Mouse (Mus musculus) CD4-positive, CD25-positive, alpha-beta regulatory T cell (primary cell): ENCODE data around the gene Mfsd11. TPM values are rescaled to one million over a fixed set of nuclear protein-coding genes. Genes with fewer than 3 reads are reported as not detected.

Experiments
- polyA plus RNA-seq: library from polyadenylated mRNA; unstranded; fragments of 100-300 nt; shearing (Covaris generic); gene quantifications from one replicate; pipeline ENCODE4 v1.2.1, GENCODE M21; 2017

The Mfsd11 gene
- polyA plus RNA-seq, result 24.5 TPM

GRCm38 (mm10) chr11:116852291-116852890 is at the start of gene Mfsd11:
Gene Mfsd11 (plus strand): TSS chr11:116852440.

DNA sequence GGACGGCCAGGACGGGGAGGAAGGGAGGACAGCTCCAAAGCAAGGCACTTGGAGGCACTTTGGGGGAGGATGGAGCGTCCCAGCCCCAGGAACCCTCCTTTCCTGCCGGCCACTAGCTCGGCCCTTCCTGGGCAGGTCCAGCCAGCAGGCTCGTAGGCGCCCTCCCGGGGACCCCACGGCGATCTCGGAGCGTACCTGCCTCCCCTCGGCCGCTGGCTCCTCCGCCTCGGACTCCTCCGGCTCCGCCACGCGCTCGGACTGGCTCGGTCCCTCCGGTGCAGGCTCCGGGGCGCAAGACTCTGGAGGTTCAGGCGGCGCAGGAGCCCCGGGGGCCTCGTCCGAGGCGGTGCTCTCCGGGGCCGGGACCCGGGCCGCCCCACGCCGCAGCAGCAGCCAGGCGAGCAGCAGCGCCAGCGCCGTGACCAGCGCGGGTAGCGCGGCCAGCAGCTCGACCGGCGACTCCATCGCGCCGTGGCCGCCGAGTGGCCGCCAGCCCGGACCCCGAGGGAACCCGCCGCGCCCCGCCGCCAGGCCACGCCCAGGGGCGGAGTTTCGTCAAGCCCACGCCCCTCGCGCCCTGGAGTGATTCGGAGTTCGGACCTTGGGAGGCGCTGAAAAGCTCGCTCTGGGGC is 24.6 kb upstream of the Mfsd11 start, which contains the start of gene Mxra7:
Gene Mxra7, minus strand, starts transcription at position 513 of the 632 bp plus-strand sequence.

GRCm38 (mm10) chr11:116843261-116844233 is 8.7 kb upstream of the Mfsd11 start, which contains the start of the genes Mettl23 and Jmjd6:
Gene Mettl23 (plus strand): TSS chr11:116843278.
Gene Jmjd6 (minus strand): TSS chr11:116843449.

DNA sequence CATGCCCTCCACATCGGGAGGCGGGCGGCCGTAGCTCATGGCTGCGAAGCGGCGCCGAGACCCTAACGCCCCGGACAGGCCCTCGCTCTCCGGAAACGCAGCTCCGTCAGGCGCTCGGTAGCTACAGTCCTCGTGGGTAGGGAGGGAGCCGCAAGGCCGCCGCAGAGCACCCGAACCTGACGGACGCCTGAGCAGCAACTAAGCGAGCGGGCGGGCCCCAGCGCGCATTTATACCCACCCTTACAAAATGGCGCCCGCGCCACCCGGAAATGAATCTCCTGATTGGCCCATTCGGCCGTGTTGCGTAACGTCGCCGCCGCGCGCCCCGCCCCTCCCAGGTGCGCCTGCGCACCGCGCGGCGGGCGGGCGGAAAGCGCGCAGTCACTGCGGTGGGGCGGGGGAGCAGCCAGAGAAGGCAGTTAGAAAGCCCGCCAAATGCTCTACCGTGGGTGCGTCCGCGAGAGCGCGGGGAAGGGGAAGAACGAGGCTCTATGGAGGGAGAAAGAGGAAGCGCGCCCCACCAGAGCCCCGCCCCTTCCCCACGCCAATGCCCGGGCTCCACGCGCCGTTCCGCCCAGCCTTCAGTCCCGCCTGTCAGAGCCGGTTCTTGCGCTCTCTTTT is 761 bp downstream of the Mfsd11 start, which contains the start of gene Srsf2:
Gene Srsf2, minus strand, starts transcription at position 204 of the 621 bp plus-strand sequence.

GRCm38 (mm10) chr11:116918323-116919185 is 66.3 kb downstream of the Mfsd11 start, which contains the start of gene Mgat5b:
Gene Mgat5b (plus strand): TSS chr11:116918863.

Other genes with a start within 250 kb of the Mfsd11 start
- gene Rhbdf2, start 225.4 kb upstream of the Mfsd11 start, polyA plus RNA-seq, result 12.4 TPM
- gene Prcd, start 198.9 kb upstream of the Mfsd11 start, polyA plus RNA-seq, result 0.23 TPM
- gene Cygb, start 198.1 kb upstream of the Mfsd11 start, polyA plus RNA-seq, result not detected
- not detected for gene St6galnac1, start 76.9 kb upstream of the Mfsd11 start, polyA plus RNA-seq
- gene Mxra7, start 24.4 kb upstream of the Mfsd11 start, polyA plus RNA-seq, result 0.08 TPM
- 208 TPM for gene Mettl23, start 9.2 kb upstream of the Mfsd11 start, polyA plus RNA-seq
- gene Jmjd6, start 9.0 kb upstream of the Mfsd11 start, polyA plus RNA-seq, result 73.1 TPM
- gene Srsf2, start 654 bp downstream of the Mfsd11 start, polyA plus RNA-seq, result 471 TPM
- gene Mgat5b, start 66.4 kb downstream of the Mfsd11 start, polyA plus RNA-seq, result not detected